Mouse (Mus musculus): ENCODE data around the gene Extl1. TPM values are rescaled to one million over a fixed set of nuclear protein-coding genes. Genes with fewer than 3 reads are reported as not detected.
A peak's percentile ranks its signal among the peaks of the same experiment; 100 is the strongest.
"Not testable (repeated sequence)": the region's sequence is repeated elsewhere in the genome, so short reads cannot be mapped to it uniquely, and the experiment has no call there.

Gene Extl1
- total RNA-seq (2021): 1.7 and 2.1 TPM in 2 replicates
- long read RNA-seq, full-length matches to known transcripts: 3 of 9 reads
- long read RNA-seq, partial matches to known transcripts: 5 of 9 reads
- long read RNA-seq, other reads (novel, unspliced or antisense): 1 of 9 reads

- DNase-seq: not testable (repeated sequence)
Measured at GRCm38 (mm10) chr4:134383750-134384149, at the start of gene Extl1. Gene Extl1, minus strand, starts transcription at chr4:134383850.

- no peak for DNase-seq
Measured at GRCm38 (mm10) chr4:134432686-134433360, 49.2 kb upstream of the Extl1 start.

GRCm38 (mm10) chr4:134430381-134431004 lies 46.8 kb upstream of the Extl1 start:
- no peak for DNase-seq

GRCm38 (mm10) chr4:134425088-134425487 lies 41.4 kb upstream of the Extl1 start:
- DNase-seq: no peak

GRCm38 (mm10) chr4:134423949-134424348 lies 40.3 kb upstream of the Extl1 start:
- no peak for DNase-seq

GRCm38 (mm10) chr4:134421971-134422370 lies 38.3 kb upstream of the Extl1 start:
- no peak for DNase-seq

- peak; percentile 36 for DNase-seq
Measured at GRCm38 (mm10) chr4:134417111-134417510, 33.5 kb upstream of the Extl1 start.

- DNase-seq: no peak
Measured at GRCm38 (mm10) chr4:134416602-134417001, 33.0 kb upstream of the Extl1 start.

- DNase-seq: no peak
Measured at GRCm38 (mm10) chr4:134416177-134416576, 32.5 kb upstream of the Extl1 start.

GRCm38 (mm10) chr4:134409286-134409685 lies 25.6 kb upstream of the Extl1 start:
- DNase-seq: no peak

GRCm38 (mm10) chr4:134403721-134404120 lies 20.1 kb upstream of the Extl1 start:
- DNase-seq: no peak

GRCm38 (mm10) chr4:134402571-134403262 lies 19.1 kb upstream of the Extl1 start:
- DNase-seq: no peak

GRCm38 (mm10) chr4:134401856-134402570 lies 18.4 kb upstream of the Extl1 start:
- no peak for DNase-seq

GRCm38 (mm10) chr4:134401181-134401661 lies 17.6 kb upstream of the Extl1 start:
- DNase-seq: peak; percentile 59

GRCm38 (mm10) chr4:134400206-134400605 lies 16.6 kb upstream of the Extl1 start:
- no peak for DNase-seq

- no peak for DNase-seq
Measured at GRCm38 (mm10) chr4:134397732-134398131, 14.1 kb upstream of the Extl1 start.

GRCm38 (mm10) chr4:134397121-134397520 lies 13.5 kb upstream of the Extl1 start:
- DNase-seq: peak; percentile 67

- DNase-seq: peak; percentile 85
Measured at GRCm38 (mm10) chr4:134395977-134396825, 12.6 kb upstream of the Extl1 start, which contains the start of gene Pafah2. Gene Pafah2, plus strand, starts transcription at chr4:134396320.

- DNase-seq: no peak
Measured at GRCm38 (mm10) chr4:134395142-134395541, 11.5 kb upstream of the Extl1 start.

- no peak for DNase-seq
Measured at GRCm38 (mm10) chr4:134393026-134393425, 9.4 kb upstream of the Extl1 start.

GRCm38 (mm10) chr4:134392595-134392994 lies 8.9 kb upstream of the Extl1 start:
- no peak for DNase-seq

All from adrenal gland, postnatal 25 days (tissue).